Mouse (Mus musculus) left cerebral cortex, adult 2 months (tissue): Measurements from ENCODE around the gene Sbk2. TPM values are rescaled to one million over a fixed set of nuclear protein-coding genes. Genes with fewer than 3 reads are reported as not detected.

Experiments used
- DNase-seq, 2 experiments: peaks; one replicate each; pipeline ENCODE4 v3.0.0; 2021 to 2022; ENCODE audit warnings: low spot score in 2 of 2, mixed read lengths in 1 of 2; ENCODE audit errors: extremely low spot score in 1 of 2
- H3K27ac ChIP-seq: fragments of 200-600 bp; 2 replicates; pipeline ENCODE4 v1.8.1; 2022
- H3K4me3 ChIP-seq: fragments of 200-600 bp; 2 replicates; pipeline ENCODE4 v1.8.1; 2022
- CTCF ChIP-seq: fragments of 200-600 bp; IDR thresholded peaks from 2 replicates; pipeline ENCODE4 v1.8.1; 2022; ENCODE audit warnings: antibody characterized with exemption, mild to moderate bottlenecking, moderate library complexity
- intact Hi-C: fragments of 180-260 bp; cut with DNase I; formaldehyde crosslinking; loops from one replicate; pipeline ENCODE4 v1.15.1; 2025
- total RNA-seq, 2 experiments: library from RNA; stranded (reverse); gene quantifications; 2 replicates each; pipeline ENCODE4 v1.2.3; 2021

Gene Sbk2
- total RNA-seq, 2 experiments from 2014 or later, result 0.91 TPM; not detected in 1

DNA sequence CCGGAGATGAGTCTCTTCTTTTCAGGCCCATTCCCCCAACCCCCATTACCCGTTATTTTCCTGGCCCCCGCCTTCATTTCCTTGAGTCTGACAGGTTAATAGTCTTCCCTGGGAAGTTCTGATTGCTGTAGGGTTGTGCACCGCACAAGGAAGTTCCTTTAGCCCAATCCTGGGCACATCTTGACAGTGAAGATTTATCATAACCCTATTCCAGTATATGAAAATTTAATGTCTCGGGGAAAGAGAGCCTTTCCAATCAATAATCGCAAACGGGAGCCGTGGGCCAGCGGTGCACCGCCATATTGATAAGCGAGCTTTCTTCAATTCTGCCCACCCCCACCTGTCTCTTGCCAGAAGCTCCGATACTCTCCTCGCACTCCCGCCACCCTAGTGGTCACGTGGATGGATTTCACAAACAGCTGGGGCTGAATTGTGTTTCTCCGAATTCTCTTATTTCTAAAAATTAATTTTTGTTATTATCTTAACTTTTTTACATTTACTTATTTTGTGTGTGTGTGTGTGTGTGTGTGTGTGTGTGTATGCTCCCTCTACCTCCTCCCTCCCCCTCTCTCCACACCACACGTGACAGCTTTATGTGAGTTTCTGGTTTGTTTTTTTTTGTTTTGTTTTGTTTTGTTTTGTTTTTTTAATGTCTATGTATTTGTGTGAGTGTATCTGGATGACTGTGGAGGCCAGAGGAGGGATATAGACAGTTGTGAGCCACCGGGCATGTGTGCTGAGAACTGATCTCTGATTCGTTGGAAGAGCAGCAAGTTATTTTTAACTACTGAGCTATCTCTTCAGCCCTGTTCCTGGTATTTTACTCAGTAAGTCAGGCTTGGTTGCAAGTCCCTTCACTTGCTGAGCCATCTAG lies 64.3 kb downstream of the Sbk2 start:
- DNase-seq, result no peak
- no peak overlapping the region for H3K27ac ChIP-seq
- peak overlapping the region; percentile 28; the same call in 1 of the 2 replicates for H3K4me3 ChIP-seq
- intact Hi-C loops, result no loop called here
- no peak; the same call in 1 of the 2 replicates for TF ChIP-seq CTCF

DNA sequence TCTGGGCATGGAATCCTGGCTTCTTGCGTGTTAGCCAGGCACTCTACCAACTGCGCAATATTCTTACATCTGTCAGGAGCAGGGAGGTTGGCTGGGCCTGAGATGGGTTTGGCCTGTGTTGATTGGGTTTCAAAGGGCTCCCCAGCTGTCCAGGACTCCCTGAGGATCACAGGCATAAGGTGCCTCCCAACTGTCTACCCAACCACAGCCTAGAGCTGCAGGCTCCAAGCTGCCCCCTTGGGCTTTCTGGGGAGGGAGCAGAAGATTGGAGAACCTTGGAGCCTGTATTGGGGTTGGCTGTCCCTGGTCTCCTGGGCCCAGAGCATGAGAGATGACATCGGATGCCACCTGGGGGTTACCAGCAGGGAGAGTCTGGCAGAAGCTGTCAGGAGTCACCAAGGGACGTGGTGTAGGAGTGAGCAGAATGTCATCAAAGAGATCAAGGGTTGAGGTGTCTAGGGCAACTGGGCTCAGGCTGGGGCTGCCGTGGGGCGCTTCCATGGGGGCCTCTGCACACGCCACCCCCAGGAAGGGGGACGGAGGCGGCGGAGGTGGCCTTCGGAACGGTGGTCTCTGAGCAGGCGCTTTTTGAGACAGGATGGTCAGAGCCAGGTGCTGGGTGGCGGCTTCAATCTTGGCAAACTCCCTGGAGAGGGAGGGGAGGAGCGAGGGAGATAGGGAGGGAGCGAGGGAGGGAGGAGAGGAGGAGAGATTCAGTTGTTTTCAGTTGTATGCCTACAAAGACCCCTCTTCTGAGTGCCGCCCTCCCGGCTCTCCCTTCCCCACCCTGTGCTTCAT lies 65.2 kb downstream of the Sbk2 start:
- intact Hi-C loops, result no loop called here
- TF ChIP-seq CTCF, result no peak
- Histone ChIP-seq H3K4me3 (no peak overlapping the region), H3K27ac (no peak overlapping the region)
- DNase-seq, result no peak

DNA sequence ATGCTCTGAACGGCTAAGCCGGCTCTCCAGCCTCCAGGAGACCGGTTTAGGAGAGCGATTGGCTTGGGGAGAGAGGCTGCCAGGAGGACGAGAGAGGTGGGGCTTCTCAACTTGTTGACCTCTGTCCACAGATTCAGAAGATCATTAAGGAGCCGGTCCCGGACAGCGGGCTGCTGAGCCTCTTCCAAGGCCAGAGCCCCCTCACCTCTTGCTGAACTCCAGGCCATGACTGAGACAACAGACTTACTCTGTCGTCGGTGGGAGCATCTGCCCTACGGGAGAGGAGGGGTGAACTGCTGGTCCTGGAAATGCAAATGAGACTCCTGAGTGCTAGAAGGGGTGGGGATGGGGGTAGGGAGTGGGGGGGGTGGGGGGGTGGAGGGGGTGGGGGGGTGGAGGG lies 69.0 kb downstream of the Sbk2 start:
- no peak for DNase-seq
- no peak for TF ChIP-seq CTCF
- intact Hi-C loops, result no loop called here
- no peak overlapping the region for H3K27ac ChIP-seq
- no peak overlapping the region for H3K4me3 ChIP-seq

Other genes starting within 250 kb of the Sbk2 start
- not detected for gene Tmem150b, start 239.2 kb downstream of the Sbk2 start, total RNA-seq
- 10 to 100 TPM; 23.8 to 31.1 TPM for gene Kmt5c, start 224.3 kb downstream of the Sbk2 start, total RNA-seq
- gene Cox6b2, start 211.3 kb downstream of the Sbk2 start, total RNA-seq, result 1 to 10 TPM; 3.8 to 4.8 TPM
- gene Fam71e2, start 193.1 kb downstream of the Sbk2 start, total RNA-seq, result not detected
- gene Il11, start 181.5 kb downstream of the Sbk2 start, total RNA-seq, result under 1 TPM; 0.36 to 0.58 TPM
- not detected for gene Tmem190, start 181.5 kb downstream of the Sbk2 start, total RNA-seq
- gene Tmem238, start 174.8 kb downstream of the Sbk2 start, total RNA-seq, result 1 to 10 TPM; 2.5 to 4.0 TPM
- 100 to 1,000 TPM; 421 to 437 TPM for gene Rpl28, start 171.5 kb downstream of the Sbk2 start, total RNA-seq
- gene Ube2s, start 151.8 kb downstream of the Sbk2 start, total RNA-seq, result 100 to 1,000 TPM; 104 to 117 TPM
- gene Shisa7, start 119.7 kb downstream of the Sbk2 start, total RNA-seq, result 100 to 1,000 TPM; 134 to 138 TPM
- 1 to 10 TPM; 6.9 to 9.3 TPM for gene Isoc2b, start 94.1 kb downstream of the Sbk2 start, total RNA-seq
- 10 to 100 TPM; 11.3 to 12.6 TPM for gene Isoc2a, start 87.3 kb downstream of the Sbk2 start, total RNA-seq
- under 1 TPM; 0.27 to 0.28 TPM for gene Gm36210, start 57.9 kb downstream of the Sbk2 start, total RNA-seq
- 10 to 100 TPM; 15.8 to 16.4 TPM for gene Zfp628, start 49.2 kb downstream of the Sbk2 start, total RNA-seq
- 100 to 1,000 TPM in 1 of 2 experiments, 10 to 100 TPM in 1; 99.7 to 109 TPM for gene Nat14, start 42.4 kb downstream of the Sbk2 start, total RNA-seq
- 1 to 10 TPM; 2.8 to 4.4 TPM for gene Ssc5d, start 38.6 kb downstream of the Sbk2 start, total RNA-seq
- gene Sbk3, start 6.8 kb upstream of the Sbk2 start, total RNA-seq, result 1 to 10 TPM; 1.1 to 1.5 TPM
- gene Zfp579, start 31.8 kb upstream of the Sbk2 start, total RNA-seq, result 10 to 100 TPM; 28.9 to 33.0 TPM
- gene Zfp524, start 50.0 kb upstream of the Sbk2 start, total RNA-seq, result 1 to 10 TPM; 6.3 to 6.5 TPM
- 10 to 100 TPM; 24.1 to 26.3 TPM for gene Fiz1, start 50.3 kb upstream of the Sbk2 start, total RNA-seq
- not detected for gene Gm44973, start 51.1 kb upstream of the Sbk2 start, total RNA-seq
- gene Zfp865, start 56.0 kb upstream of the Sbk2 start, total RNA-seq, result 10 to 100 TPM; 36.3 to 40.3 TPM
- 10 to 100 TPM; 53.3 to 59.1 TPM for gene Ccdc106, start 56.1 kb upstream of the Sbk2 start, total RNA-seq
- not detected for gene 4632433K11Rik, start 69.7 kb upstream of the Sbk2 start, total RNA-seq
- 1 to 10 TPM; 4.2 to 5.5 TPM for gene Zfp784, start 74.0 kb upstream of the Sbk2 start, total RNA-seq
- 10 to 100 TPM; 30.5 to 32.5 TPM for gene Zfp580, start 87.1 kb upstream of the Sbk2 start, total RNA-seq
- gene U2af2, start 97.7 kb upstream of the Sbk2 start, total RNA-seq, result 100 to 1,000 TPM; 183 to 187 TPM
- 100 to 1,000 TPM; 470 to 471 TPM for gene Epn1, start 115.8 kb upstream of the Sbk2 start, total RNA-seq
- not detected for gene Rfpl4, start 152.5 kb upstream of the Sbk2 start, total RNA-seq
- under 1 TPM in 1 of 2 experiments, not detected in 1; 0.58 TPM for gene Rasl2-9, start 161.5 kb upstream of the Sbk2 start, total RNA-seq
- gene Vmn1r55, start 185.3 kb upstream of the Sbk2 start, total RNA-seq, result not detected
- gene Vmn1r56, start 232.3 kb upstream of the Sbk2 start, total RNA-seq, result not detected